Mouse (Mus musculus) brain, embryonic 14.5 days (tissue): ENCODE data around the gene Plekhg5.

Source experiments
- CTCF ChIP-seq: fragments of 200-500 bp; IDR thresholded peaks from 2 replicates; pipeline ENCODE4 v1.5.1; 2012; ENCODE audit warnings: inconsistent platforms, mild to moderate bottlenecking, moderate library complexity, borderline replicate concordance; ENCODE audit not compliant: insufficient read depth, insufficient read length; ENCODE audit errors: extremely low read depth
- POLR2A ChIP-seq: fragments of 200-500 bp; IDR thresholded peaks from 2 replicates; pipeline ENCODE4 v1.6.1; 2012; ENCODE audit warnings: mild to moderate bottlenecking, inconsistent platforms, borderline replicate concordance; ENCODE audit not compliant: poor library complexity, insufficient read depth, insufficient read length, severe bottlenecking; ENCODE audit errors: extremely low read depth

DNA sequence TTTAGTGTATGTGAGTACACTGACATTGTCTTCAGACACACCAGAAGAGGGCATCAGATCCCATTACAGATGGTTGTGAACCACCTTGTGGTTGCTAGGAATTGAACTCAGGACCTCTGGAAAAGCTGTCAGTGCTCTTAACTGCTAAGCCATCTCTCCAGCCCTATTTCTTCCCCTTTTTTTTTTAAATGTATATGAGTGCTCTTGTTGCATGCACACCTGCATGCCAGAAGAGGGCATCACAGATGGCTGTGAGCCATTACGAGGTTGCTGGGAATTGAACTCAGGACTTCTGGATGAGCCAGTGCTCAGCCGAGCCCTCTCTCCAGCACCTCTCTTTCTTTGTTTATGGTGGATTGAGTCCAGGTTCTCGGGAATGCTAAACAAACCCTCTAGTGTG lies 37.2 kb downstream of the Plekhg5 start:
- no peak for TF ChIP-seq POLR2A
- TF ChIP-seq CTCF = no peak
